Mouse (Mus musculus) forebrain, embryonic 12.5 days (tissue): Measurements from ENCODE around the gene Isoc2b. TPM values are rescaled to one million over a fixed set of nuclear protein-coding genes. Genes with fewer than 3 reads are reported as not detected.
"Not testable (repeated sequence)": the region's sequence is repeated elsewhere in the genome, so short reads cannot be mapped to it uniquely, and the experiment has no call there.

Source experiments
- ATAC-seq: fragments of 200-750 bp; cut with Nextera tagmentation; 2 replicates; pipeline ENCODE4 v1.8.0; 2017; ENCODE audit warnings: moderate TSS enrichment; ENCODE audit not compliant: low FRiP score
- H3K27ac ChIP-seq: fragments of 300-500 bp; sonication (generic); 2 replicates; pipeline ENCODE4 v1.5.1; 2016; ENCODE audit warnings: mild to moderate bottlenecking
- H3K27me3 ChIP-seq: fragments of 300-500 bp; sonication (generic); 2 replicates; pipeline ENCODE4 v1.6.1; 2016; ENCODE audit warnings: mild to moderate bottlenecking
- H3K36me3 ChIP-seq: fragments of 300-500 bp; sonication (generic); replicated peaks from 2 replicates; pipeline ENCODE4 v1.6.1; 2016; ENCODE audit warnings: mild to moderate bottlenecking
- H3K4me1 ChIP-seq: fragments of 300-500 bp; sonication (generic); 2 replicates; pipeline ENCODE4 v1.6.1; 2016
- H3K4me2 ChIP-seq: fragments of 300-500 bp; sonication (generic); 2 replicates; pipeline ENCODE4 v1.6.1; 2016; ENCODE audit warnings: mild to moderate bottlenecking, moderate library complexity
- H3K4me3 ChIP-seq: fragments of 300-500 bp; sonication (generic); replicated peaks from 2 replicates; pipeline ENCODE4 v1.5.1; 2016; ENCODE audit warnings: mild to moderate bottlenecking
- H3K9ac ChIP-seq: fragments of 300-500 bp; sonication (generic); 2 replicates; pipeline ENCODE4 v1.6.1; 2016; ENCODE audit warnings: mild to moderate bottlenecking
- H3K9me3 ChIP-seq: fragments of 300-500 bp; sonication (generic); 2 replicates; pipeline ENCODE4 v1.6.1; 2016
- WGBS: fragments of 180-500 bp; shearing (Covaris S2); methylation state at CpG from one replicate; pipeline ENCODE4 v1.1.7; 2016; 5-methylcytosine and 5-hydroxymethylcytosine counted together
- polyA plus RNA-seq: library from polyadenylated mRNA; unstranded; fragments of >200 nt; fragmentation: Nextera tagmentation; extraction: Ambion mirVana; gene quantifications from 2 replicates; pipeline ENCODE4 v1.2.1, GENCODE M21; 2016

The Isoc2b gene
- polyA plus RNA-seq, 1 experiment from 2014 or later = 2.1 TPM

GRCm38 (mm10) chr7:4864130-4864845, 5.8 kb downstream of the Isoc2b start:
- 79% methylated on average over 5 of the region's 5 CpGs for WGBS
- peaks cover 10% of the 10 kb centered on the region for H3K4me1 ChIP-seq

GRCm38 (mm10) chr7:4863541-4864080, 6.4 kb downstream of the Isoc2b start:
- H3K4me1 ChIP-seq = peaks cover 10% of the 10 kb centered on the region
- no peak overlapping the region for H3K4me2 ChIP-seq
- H3K9me3 ChIP-seq = no peaks in the 10 kb centered on the region
- 79% methylated on average over 7 of the region's 7 CpGs for WGBS
- no peak for ATAC-seq
- H3K4me3 ChIP-seq = no peak overlapping the region
- no peak overlapping the region for H3K9ac ChIP-seq
- H3K27me3 ChIP-seq = no peaks in the 10 kb centered on the region
- no peaks in the 10 kb centered on the region for H3K36me3 ChIP-seq
- no peak overlapping the region for H3K27ac ChIP-seq

More at GRCm38 (mm10) chr7:4864130-4864845, 5.8 kb downstream of the Isoc2b start:
- Histone ChIP-seq H3K4me2 (no peak overlapping the region), H3K27me3 (no peaks in the 10 kb centered on the region), H3K27ac (no peak overlapping the region), H3K36me3 (no peaks in the 10 kb centered on the region), H3K9ac (no peak overlapping the region), H3K4me3 (no peak overlapping the region), H3K9me3 (no peaks in the 10 kb centered on the region)
- no peak for ATAC-seq

DNA sequence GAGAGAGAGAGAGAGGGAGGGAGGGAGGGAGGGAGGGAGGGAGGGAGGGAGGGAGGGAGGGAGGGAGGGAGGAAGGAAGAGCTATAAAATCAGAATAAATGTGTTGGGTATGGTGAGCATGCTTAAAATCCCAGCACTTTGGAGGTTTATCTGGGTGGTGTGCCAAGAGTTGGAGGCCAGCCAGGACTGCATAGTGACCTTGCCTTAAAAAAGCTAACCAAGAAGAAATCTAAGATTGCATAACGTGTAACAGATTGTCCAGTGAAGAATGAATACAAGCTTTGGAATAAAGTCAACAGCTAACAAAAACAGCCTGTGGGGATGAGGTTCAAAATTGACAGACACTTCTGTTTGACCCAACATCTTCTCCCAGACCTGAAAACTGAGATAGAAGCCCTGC, 7.0 kb downstream of the Isoc2b start:
- Histone ChIP-seq H3K27me3 (no peaks in the 10 kb centered on the region), H3K9ac (no peak overlapping the region), H3K4me1 (peaks cover 10% of the 10 kb centered on the region), H3K36me3 (no peaks in the 10 kb centered on the region), H3K27ac (no peak overlapping the region), H3K4me2 (no peak overlapping the region), H3K9me3 (no peaks in the 10 kb centered on the region), H3K4me3 (no peak overlapping the region)
- ATAC-seq = no peak
- WGBS = 58% methylated on average over 1 of the region's 1 CpGs

DNA sequence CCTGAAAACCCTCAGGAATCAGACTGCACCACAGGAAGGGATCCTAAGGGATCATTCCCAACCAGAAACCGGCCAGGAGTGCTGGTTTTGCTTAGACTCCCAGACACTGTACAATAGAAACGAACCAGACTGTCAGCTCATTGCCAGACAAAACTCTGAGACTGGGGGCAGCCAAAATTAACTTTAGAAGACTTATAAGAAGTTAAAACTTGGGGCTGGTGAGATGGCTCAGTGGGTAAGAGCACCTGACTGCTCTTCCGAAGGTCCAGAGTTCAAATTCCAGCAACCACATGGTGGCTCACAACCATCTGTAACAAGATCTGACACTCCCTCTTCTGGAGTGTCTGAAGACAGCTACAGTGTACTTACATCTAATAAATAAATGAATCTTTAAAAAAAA, 9.1 kb downstream of the Isoc2b start:
- H3K27ac ChIP-seq, H3K4me3 ChIP-seq, H3K9me3 ChIP-seq, H3K27me3 ChIP-seq, H3K9ac ChIP-seq, ATAC-seq, H3K36me3 ChIP-seq, H3K4me1 ChIP-seq, H3K4me2 ChIP-seq: not testable (repeated sequence)
- WGBS = 74% methylated on average over 3 of the region's 3 CpGs

GRCm38 (mm10) chr7:4859418-4859978, 10.6 kb downstream of the Isoc2b start:
- WGBS = 87% methylated on average over 12 of the region's 12 CpGs
- ATAC-seq = no peak
- no peak overlapping the region for H3K4me3 ChIP-seq
- no peaks in the 10 kb centered on the region for H3K9me3 ChIP-seq
- no peaks in the 10 kb centered on the region for H3K4me1 ChIP-seq
- no peaks in the 10 kb centered on the region for H3K27me3 ChIP-seq
- H3K4me2 ChIP-seq = no peak overlapping the region
- H3K36me3 ChIP-seq = no peaks in the 10 kb centered on the region
- H3K27ac ChIP-seq = no peak overlapping the region
- no peak overlapping the region for H3K9ac ChIP-seq

DNA sequence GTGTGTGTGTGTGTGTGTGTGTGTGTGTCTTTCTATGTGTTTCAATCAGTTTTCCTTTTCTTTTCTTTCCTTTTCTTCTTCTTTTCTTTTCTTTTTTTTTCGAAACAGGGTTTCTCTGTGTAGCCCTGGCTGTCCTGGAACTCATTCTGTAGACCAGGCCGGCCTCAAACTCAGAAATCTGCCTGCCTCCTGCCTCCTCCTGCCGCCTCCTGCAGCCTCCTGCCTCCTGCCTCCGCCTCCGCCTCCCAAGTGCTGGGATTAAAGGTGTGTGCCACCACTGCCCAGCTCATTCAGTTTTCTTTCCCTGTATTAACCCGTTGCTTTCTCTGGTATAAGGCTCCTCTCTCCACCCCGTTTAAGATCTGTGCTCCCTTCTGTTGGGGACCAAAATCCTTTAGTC, 12.7 kb downstream of the Isoc2b start:
- WGBS = 56% methylated on average over 7 of the region's 7 CpGs

DNA sequence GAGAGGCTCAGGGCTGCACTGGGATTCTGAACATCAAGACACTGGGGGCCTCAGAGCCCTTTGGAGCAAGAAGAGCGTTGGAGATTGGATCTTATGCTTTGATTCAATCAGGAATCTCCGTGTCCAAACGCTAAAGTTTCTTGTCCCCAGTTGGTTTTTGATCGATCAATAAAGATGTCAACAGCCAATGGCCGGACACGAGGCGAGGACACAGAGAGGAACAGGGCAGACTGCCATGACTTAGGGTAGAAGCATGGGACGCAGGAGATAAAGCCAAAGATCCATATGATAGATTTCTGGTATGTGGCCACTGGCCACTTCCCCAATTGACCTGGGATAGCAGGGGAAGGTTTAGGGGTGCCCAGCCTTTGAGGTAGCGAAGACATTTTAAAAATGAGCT, 13.6 kb downstream of the Isoc2b start:
- WGBS = 82% methylated on average over 9 of the region's 9 CpGs
- no peaks in the 10 kb centered on the region for H3K4me1 ChIP-seq
- H3K36me3 ChIP-seq = no peaks in the 10 kb centered on the region
- H3K27ac ChIP-seq = no peak overlapping the region
- no peak overlapping the region for H3K4me2 ChIP-seq
- H3K9me3 ChIP-seq = no peaks in the 10 kb centered on the region
- no peak overlapping the region for H3K4me3 ChIP-seq
- no peak for ATAC-seq
- no peak overlapping the region for H3K9ac ChIP-seq
- H3K27me3 ChIP-seq = 0 out of 2 replicates have a peak, but pooled peaks cover 6% of the 10 kb centered on the region

More for the DNA sequence above, 12.7 kb downstream of the Isoc2b start:
- Histone ChIP-seq H3K9ac (no peak overlapping the region), H3K4me1 (no peaks in the 10 kb centered on the region), H3K9me3 (no peaks in the 10 kb centered on the region), H3K4me2 (no peak overlapping the region), H3K36me3 (no peaks in the 10 kb centered on the region), H3K27ac (no peak overlapping the region), H3K27me3 (0 out of 2 replicates have a peak, but pooled peaks cover 3% of the 10 kb centered on the region), H3K4me3 (no peak overlapping the region)
- no peak for ATAC-seq

GRCm38 (mm10) chr7:4853613-4854012, 16.4 kb downstream of the Isoc2b start:
- WGBS = 88% methylated on average over 3 of the region's 3 CpGs
- H3K4me3 ChIP-seq = no peak overlapping the region
- H3K9me3 ChIP-seq = no peaks in the 10 kb centered on the region
- H3K27me3 ChIP-seq = 0 out of 2 replicates have a peak, but pooled peaks cover 9% of the 10 kb centered on the region
- no peak overlapping the region for H3K9ac ChIP-seq
- no peaks in the 10 kb centered on the region for H3K4me1 ChIP-seq
- H3K4me2 ChIP-seq = no peak overlapping the region
- H3K27ac ChIP-seq = no peak overlapping the region
- no peaks in the 10 kb centered on the region for H3K36me3 ChIP-seq
- ATAC-seq = no peak

GRCm38 (mm10) chr7:4851315-4851688, 18.8 kb downstream of the Isoc2b start:
- Histone ChIP-seq H3K27ac (no peak overlapping the region), H3K4me3 (no peak overlapping the region), H3K36me3 (no peaks in the 10 kb centered on the region), H3K4me2 (no peak overlapping the region), H3K4me1 (no peaks in the 10 kb centered on the region), H3K9ac (no peak overlapping the region), H3K27me3 (peaks cover 14% of the 10 kb centered on the region; the same call in 1 of the 2 replicates), H3K9me3 (no peaks in the 10 kb centered on the region)
- no peak for ATAC-seq
- 68% methylated on average over 8 of the region's 8 CpGs for WGBS

DNA sequence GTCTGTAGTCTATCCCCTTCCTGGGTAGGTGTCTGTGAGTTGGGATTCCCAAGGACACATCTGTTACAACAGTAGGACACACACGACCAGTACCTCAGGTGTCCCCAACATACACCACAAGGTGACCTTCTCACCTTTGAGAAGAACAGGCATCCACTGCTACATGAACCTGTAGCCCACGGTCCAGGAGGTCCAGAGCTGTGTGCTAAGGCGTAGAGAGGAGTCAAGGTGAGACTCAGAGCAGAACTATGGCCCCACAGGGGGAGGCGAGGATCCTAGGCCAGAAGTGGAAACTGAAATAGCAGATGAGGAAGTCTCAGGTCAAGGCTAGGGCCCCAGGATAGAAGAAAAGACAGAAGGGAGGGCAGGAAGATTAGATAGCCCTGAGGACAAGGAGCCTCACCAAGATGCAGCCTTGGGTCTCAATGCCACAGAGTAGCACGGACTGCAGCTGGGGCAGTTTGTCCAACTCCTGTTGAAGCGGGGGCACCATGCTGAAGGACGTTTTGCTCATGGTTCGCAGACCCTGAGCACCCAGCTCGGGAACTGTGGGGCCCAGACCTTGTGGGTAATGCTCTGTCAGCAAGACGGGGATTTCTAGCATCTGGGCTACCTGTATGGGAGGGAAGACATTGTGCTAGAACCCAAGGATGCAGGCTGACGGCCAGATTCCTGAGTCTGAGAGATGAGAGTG, 19.3 kb downstream of the Isoc2b start:
- ATAC-seq = no peak
- Histone ChIP-seq H3K27ac (no peak overlapping the region), H3K4me1 (no peaks in the 10 kb centered on the region), H3K9me3 (no peaks in the 10 kb centered on the region), H3K36me3 (no peaks in the 10 kb centered on the region), H3K4me2 (no peak overlapping the region), H3K4me3 (no peak overlapping the region), H3K9ac (no peak overlapping the region), H3K27me3 (peaks cover 14% of the 10 kb centered on the region; the same call in 1 of the 2 replicates)
- 82% methylated on average over 11 of the region's 11 CpGs for WGBS

DNA sequence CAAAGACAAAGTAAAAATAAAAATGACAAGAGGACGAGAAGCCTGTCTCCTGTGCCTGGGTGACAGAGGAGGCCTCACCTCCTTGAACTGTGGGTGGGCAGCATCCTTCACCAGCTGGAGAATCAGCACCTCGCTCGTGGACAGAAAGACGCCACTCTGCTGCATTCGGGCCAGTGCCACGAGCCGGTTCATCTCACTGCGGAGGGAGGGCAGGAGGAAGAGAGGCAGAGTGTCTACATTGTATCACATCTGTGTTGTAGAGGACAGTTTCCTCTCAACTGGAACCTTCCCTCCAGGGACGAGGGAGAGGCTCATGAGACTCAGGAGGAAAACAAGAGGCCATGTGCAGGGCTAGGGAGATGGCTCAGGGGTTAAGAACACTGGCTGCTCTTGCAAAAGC, 20.7 kb downstream of the Isoc2b start:
- no peaks in the 10 kb centered on the region for H3K36me3 ChIP-seq
- no peak for ATAC-seq
- 68% methylated on average over 9 of the region's 9 CpGs for WGBS

DNA sequence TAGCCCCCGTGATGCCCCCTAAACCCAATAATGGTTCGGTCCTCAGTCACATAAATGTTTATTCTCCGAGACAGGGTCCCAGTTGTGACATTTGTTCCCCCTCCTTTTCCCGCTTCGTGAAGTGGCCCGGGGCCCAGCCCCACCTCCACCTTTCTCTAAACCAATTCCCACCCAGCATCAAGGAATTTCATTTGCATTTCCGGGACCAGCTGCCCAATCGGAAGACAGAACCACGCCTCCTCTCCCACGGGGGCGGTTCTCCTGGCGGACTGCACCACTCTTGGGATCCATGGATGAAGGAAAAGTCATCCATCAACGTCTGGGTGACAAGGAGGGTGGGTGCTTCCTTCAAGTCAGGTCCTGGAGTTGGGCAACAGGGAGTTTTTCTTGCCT, 25.1 kb downstream of the Isoc2b start:
- WGBS = under 1% methylated on average over 13 of the region's 13 CpGs
- H3K27ac ChIP-seq = peak overlapping the region; percentile 76
- H3K4me2 ChIP-seq = peak overlapping the region; percentile 97
- no peaks in the 10 kb centered on the region for H3K9me3 ChIP-seq
- H3K4me1 ChIP-seq = peaks cover 32% of the 10 kb centered on the region
- peak overlapping the region; percentile 54 for H3K4me3 ChIP-seq
- ATAC-seq = peak; percentile 84
- no peaks in the 10 kb centered on the region for H3K36me3 ChIP-seq
- H3K27me3 ChIP-seq = peaks cover 43% of the 10 kb centered on the region
- peak overlapping the region; percentile 63; the same call in 1 of the 2 replicates for H3K9ac ChIP-seq

More for the DNA sequence above, 20.7 kb downstream of the Isoc2b start:
- H3K9me3 ChIP-seq = no peaks in the 10 kb centered on the region
- H3K4me1 ChIP-seq = peaks cover 3% of the 10 kb centered on the region
- H3K9ac ChIP-seq = no peak overlapping the region
- no peak overlapping the region for H3K4me2 ChIP-seq
- H3K27me3 ChIP-seq = peaks cover 22% of the 10 kb centered on the region
- H3K27ac ChIP-seq = no peak overlapping the region
- H3K4me3 ChIP-seq = no peak overlapping the region
